Mouse (Mus musculus) adrenal gland, postnatal 14 days (tissue): ENCODE measurements at regions not wholly inside any gene's neighbourhood (a gene's known extent, or its start where the extent isn't known, plus 50 kb on each side); places are given as distances from the start of the nearest gene placed in this dataset.

Source experiments
- DNase-seq: peaks from one replicate; pipeline ENCODE4 v3.0.0; 2021; ENCODE audit warnings: mixed read lengths

- DNase-seq = no peak
These were observed 241.3 kb downstream of the 1500009L16Rik start for GRCm38 (mm10) chr10:83963779-83964643.

GRCm38 (mm10) chr10:83964838-83965237, 242.2 kb downstream of the 1500009L16Rik start:
- DNase-seq = no peak

- DNase-seq = no peak
These were observed 247.8 kb downstream of the 1500009L16Rik start for GRCm38 (mm10) chr10:83970501-83970900.

- DNase-seq = no peak
These were observed 251.9 kb downstream of the 1500009L16Rik start for GRCm38 (mm10) chr10:83974548-83974947.

GRCm38 (mm10) chr10:83976548-83976947, 253.9 kb downstream of the 1500009L16Rik start:
- no peak for DNase-seq

GRCm38 (mm10) chr10:83979930-83980329, 257.3 kb downstream of the 1500009L16Rik start:
- no peak for DNase-seq

- DNase-seq = no peak
These were observed 262.2 kb downstream of the 1500009L16Rik start for GRCm38 (mm10) chr10:83984697-83985415.

- DNase-seq = no peak
These were observed 270.1 kb downstream of the 1500009L16Rik start for GRCm38 (mm10) chr10:83992577-83993305.

- no peak for DNase-seq
These were observed 272.4 kb downstream of the 1500009L16Rik start for GRCm38 (mm10) chr10:83995026-83995600.

GRCm38 (mm10) chr10:83995913-83996312, 273.2 kb downstream of the 1500009L16Rik start:
- peak; percentile 64 for DNase-seq

- DNase-seq = peak; percentile 17
These were observed 273.8 kb downstream of the 1500009L16Rik start for GRCm38 (mm10) chr10:83996489-83996888.

- DNase-seq = peak; percentile 32
These were observed 278.0 kb downstream of the 1500009L16Rik start for GRCm38 (mm10) chr10:84000436-84001208.

- DNase-seq = no peak
These were observed 280.1 kb downstream of the 1500009L16Rik start for GRCm38 (mm10) chr10:84002744-84003143.

GRCm38 (mm10) chr10:84003601-84004149, 281.0 kb downstream of the 1500009L16Rik start:
- DNase-seq = no peak

- DNase-seq = no peak
These were observed 286.3 kb downstream of the 1500009L16Rik start for GRCm38 (mm10) chr10:84008923-84009322.

GRCm38 (mm10) chr10:84019381-84019780, 296.7 kb downstream of the 1500009L16Rik start:
- DNase-seq = peak; percentile 73

- peak; percentile 78 for DNase-seq
These were observed 297.5 kb downstream of the 1500009L16Rik start for GRCm38 (mm10) chr10:84020023-84020620.

- DNase-seq = peak; percentile 21
These were observed 298.8 kb downstream of the 1500009L16Rik start for GRCm38 (mm10) chr10:84021167-84022120.

GRCm38 (mm10) chr10:84024294-84024693, 301.6 kb downstream of the 1500009L16Rik start:
- DNase-seq = no peak
